Mouse (Mus musculus) mouse trophoblast stem cell (cell line): ENCODE data around the gene Slc35c1.

Experiments
- in situ Hi-C, 2 experiments: fragments of 300-500 bp; cut with MseI, MboI; formaldehyde crosslinking; loops; 2 replicates in 1 of 2; 3 replicates in 1 of 2; pipeline ENCODE4 v1.15.1; 2025

Gene Slc35c1

GRCm38 (mm10) chr2:92477672-92478312, 17.5 kb upstream of the Slc35c1 start:
- in situ Hi-C loops: loop anchor here in 1 of 2 experiments (25.0 kb wide), 1 partner anchor 360 kb away; no protein-coding TSS in a partner anchor

- in situ Hi-C loops: loop anchor here in 1 of 2 experiments (25.0 kb wide), 1 partner anchor 361 kb away; no protein-coding TSS in a partner anchor
Measured at GRCm38 (mm10) chr2:92476580-92476979, 16.2 kb upstream of the Slc35c1 start.

GRCm38 (mm10) chr2:92475711-92476110, 15.4 kb upstream of the Slc35c1 start:
- in situ Hi-C loops: loop anchor here in 1 of 2 experiments (25.0 kb wide), 1 partner anchor 362 kb away; no protein-coding TSS in a partner anchor

DNA sequence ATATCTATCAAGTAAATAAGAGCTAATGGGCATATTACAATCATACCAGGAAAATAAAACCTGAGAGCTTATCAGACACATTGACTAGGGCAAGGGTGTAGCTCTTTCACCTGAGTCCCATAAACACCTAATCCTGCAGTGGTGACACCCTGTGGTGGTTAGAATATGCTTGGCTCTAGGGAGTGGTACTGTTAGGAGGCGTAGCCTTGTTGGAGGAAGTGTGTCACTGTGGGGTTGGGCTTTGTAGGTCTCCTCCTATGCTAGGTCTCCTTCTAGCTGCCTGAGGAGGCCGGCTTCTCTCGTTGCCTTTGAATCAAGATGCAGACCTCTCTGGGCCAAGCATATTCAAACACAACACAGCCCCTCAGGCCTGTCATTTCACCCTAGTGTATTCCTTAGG, 14.6 kb upstream of the Slc35c1 start:
- in situ Hi-C loops: loop anchor here in 1 of 2 experiments (25.0 kb wide), 1 partner anchor 362 kb away; no protein-coding TSS in a partner anchor

DNA sequence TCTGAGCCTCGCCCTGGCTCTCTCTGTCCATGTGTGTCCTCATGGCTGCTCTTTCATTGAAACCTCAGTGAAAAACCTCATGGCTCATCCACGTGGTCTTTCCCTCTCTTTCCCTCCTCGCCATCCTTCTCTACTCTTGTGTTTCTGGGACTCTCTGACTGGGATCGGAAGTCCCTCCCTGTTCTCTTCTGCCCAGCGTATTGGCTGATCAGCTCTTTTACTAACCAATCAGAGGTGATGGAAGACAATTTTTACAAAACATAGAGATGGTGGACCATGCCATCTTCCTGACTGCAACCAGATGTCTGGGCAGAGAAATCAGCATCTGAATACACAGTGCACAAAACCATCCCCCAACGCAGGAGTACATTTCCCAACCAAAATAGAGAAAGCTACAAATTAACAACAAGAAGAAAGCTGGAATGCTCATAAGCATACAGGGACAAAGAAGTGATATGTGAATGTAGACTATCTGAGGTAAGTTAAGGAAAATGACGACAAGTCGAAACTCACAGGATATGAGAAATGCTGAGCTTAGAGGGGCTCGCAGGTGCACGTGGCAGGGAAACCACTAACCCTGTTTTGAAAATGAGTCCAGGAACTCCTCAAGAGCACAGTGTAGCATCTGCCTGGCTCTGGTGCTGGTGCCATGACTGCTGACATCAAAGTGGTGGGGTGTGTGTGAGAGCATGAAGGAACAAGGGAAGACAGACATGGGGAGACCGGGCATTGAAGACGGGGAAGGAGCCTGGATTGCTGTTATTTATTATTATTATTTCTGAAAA, 11.7 kb upstream of the Slc35c1 start:
- in situ Hi-C loops: no loop called here

GRCm38 (mm10) chr2:92464690-92465089, 4.4 kb upstream of the Slc35c1 start:
- in situ Hi-C loops: no loop called here

DNA sequence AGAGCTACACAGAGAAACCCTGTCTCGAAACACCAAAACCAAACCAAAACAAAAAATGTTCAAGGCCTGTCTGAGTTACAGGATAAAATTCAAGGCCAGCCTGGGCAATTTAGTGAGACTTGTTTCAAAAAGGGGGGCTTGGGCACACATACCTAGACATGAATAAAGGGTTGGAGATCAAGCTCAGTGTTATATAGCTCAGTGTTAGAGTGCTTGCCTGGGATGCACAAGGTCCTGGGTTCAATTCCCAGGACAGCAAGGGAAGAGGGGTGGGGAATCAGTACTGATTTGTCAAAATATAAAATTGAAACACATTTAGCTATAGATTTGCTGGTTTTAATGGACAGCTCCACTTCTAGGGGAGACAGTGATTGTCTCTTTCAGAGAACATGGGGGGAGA, 877 bp upstream of the Slc35c1 start:
- in situ Hi-C loops: no loop called here

DNA sequence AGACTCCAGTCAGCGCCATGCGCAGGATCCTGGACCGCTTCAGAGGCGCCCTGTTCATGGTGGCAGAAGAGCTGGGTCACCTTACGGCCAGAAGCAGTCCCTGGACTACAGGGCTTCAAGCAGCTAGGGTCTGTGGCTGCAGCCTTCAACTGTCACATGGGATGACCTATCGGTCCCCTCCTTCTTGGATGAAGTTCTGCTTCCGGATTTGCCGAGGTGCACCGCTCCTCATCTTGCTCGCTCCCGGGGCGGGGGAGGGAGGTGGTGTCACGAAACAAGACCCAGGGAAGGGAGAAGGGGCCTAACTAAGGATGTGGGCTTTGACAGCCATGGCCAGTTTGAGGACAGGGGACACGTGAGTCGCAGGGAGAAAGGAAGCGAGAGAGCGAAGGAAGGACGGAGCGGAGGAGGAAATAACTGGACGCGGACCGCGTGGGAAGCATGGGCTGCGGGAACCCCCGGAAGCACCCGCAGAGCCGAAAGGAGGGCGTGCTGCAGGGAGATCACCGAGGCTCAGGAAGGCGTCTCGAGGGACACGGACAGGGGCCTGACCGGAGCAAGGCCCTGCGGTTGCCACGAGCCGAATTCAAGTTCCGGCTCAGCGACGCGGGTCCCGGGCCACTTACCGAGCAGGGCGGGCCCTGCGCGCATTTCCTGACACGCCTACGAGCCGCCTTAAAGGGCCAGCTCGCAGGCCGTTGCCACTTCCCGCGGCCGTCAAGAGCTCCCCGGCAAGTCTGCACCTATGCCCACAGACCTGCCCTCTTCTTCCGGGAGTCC, 1.0 kb downstream of the Slc35c1 start:
- in situ Hi-C loops: no loop called here

GRCm38 (mm10) chr2:92458481-92458880, 1.9 kb downstream of the Slc35c1 start:
- in situ Hi-C loops: no loop called here

DNA sequence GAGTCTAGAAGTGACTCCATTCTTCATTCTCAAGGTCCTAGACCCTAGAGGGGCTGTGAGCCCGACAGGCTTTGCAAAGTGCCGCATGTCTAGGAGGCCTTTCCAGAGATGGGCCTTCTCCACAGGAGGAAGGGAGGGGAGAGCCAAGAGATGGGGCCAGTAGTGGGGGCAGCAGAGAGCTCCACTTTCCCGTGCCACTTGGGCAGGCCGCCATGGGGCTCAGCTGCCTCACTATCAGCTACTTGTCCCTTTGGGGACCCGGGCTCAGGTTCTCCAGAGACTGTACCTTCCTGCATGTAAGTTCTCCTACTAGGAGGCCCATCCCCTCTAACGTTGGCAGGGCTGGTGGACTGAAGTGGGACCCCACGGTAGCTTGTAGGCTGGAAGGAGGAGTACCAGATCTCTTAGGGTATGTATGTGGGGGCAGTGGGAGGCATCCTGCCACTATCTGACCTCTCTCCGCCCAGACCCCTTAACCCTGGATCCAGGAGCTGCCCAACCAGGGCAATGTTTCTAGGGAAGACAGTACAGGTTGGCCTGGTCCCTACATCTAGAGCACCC, 3.3 kb downstream of the Slc35c1 start:
- in situ Hi-C loops: no loop called here

DNA sequence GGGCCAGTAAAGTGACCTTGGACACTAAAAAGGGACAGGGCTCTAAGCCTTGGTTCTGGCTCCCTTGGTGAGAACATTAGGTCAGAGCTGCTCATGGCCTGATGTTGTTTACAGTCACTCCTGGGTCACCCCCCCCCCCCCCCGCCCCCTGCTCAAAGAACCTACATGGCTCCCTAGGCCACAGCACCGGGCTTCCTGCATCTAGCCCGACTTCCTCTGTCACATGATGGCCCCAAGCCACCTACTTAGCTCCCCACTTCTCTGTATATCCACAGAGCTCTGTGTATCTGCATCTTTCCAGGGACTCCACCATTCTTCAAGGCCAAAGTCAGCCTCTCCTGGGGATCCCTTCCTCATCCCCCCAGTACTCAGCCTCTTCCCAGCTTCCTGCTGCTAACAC, 4.6 kb downstream of the Slc35c1 start:
- in situ Hi-C loops: no loop called here

DNA sequence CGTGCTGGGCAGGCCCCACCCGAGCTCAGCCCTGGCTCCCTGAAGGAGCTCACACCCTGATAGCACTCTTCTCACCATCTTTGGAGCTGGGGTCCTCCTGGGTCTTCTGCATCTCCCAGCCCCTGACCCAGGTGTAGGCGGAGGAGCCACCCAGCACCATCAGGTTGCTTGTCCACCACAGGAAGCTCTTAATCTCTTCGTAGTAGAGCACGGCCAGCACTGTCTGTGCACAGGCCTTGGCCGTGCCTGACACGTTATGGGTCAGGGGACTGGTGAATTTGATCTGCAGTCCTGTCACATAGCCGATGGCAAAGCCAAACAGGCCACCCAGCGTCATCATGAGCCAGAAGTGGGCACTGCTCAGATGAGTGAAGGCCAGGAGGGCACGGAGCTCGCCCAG, 6.2 kb downstream of the Slc35c1 start:
- in situ Hi-C loops: no loop called here

- in situ Hi-C loops: no loop called here
Measured at GRCm38 (mm10) chr2:92451126-92451525, 9.2 kb downstream of the Slc35c1 start.

DNA sequence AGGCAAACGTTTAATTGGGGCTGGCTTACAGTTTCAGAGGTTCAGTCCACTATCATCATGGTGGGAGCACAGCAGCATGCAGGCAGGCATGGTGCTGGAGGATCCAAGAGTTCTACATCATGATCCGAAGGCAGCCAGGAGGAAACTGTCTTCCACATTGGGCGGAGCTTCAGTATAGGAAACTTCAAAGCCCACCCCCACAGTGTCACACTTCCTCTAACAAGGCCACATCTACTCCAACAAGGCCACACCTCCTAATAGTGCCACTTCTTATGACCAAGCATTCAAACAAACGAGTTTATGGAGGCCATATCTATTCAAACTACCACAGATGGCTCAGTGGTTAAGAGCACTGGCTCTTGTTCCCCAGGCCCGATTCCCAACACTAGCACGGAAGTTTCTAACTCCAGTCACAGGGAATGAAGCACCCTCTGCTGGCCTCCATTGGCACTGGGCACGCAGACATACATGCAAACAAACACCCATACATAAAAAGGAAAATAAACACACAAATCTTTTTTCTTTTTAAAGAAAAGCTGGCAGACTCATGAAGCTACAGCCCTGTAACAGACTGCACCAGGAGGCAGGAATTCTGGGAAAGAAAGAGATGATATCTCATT, 13.1 kb downstream of the Slc35c1 start:
- in situ Hi-C loops: no loop called here

DNA sequence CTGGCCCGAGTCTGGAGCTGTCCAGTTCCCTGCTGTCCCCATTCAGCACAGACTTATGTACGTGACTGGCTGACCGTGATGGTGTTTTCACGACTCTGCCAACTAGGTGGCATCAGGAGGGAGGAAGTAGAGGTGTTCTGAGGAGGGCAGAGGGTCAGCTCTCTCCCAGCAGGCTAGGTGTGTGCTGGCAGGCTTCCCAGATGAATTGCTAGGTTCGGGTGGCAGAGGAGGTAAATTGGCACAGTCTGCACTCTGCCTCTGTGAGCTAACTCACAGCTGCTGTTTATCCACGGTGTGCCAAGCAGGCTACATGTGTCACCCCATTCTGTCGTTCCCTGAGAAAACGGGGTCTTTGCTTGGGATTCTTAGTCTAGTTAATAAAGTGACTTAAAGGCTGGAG, 13.7 kb downstream of the Slc35c1 start:
- in situ Hi-C loops: no loop called here

DNA sequence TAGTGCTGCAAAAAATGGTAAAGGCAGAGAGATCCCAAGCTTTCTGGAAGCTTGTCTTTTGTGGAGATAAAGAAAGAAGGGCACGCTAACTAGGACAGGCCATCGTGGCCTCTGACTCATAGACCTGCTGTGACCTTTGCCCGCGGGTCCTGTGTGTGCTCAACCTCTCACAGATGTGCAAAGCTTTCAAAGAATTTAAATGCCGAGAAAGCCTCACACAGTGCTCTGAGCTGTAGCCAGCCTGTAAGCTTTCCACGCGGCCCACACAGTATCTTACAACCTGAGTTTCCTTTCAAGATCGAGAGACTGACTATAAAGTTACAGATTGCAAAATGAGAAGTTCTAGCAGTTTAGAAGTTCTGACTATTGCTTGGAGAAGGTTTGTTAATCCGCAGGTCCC, 14.4 kb downstream of the Slc35c1 start:
- in situ Hi-C loops: no loop called here

DNA sequence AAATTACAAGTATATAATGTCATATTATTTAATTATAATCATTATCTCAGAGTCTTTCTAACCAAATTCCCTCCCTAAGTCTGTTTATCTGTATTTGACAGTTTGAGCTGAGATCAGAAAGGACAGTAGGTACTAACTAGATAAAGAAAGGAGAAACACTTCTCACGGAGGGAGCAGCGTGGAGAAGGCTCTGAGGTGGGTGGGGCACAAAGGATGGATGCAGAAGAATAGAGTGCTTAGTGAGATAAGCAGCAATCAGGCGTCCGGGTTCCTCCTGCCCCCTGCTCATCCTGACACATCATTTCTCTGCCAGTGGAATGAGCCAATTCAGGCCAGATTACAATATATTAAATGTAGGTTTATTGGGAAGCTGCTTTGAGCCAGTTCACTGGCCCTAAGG, 16.0 kb downstream of the Slc35c1 start:
- in situ Hi-C loops: no loop called here

- in situ Hi-C loops: no loop called here
Measured at GRCm38 (mm10) chr2:92443313-92443712, 17.0 kb downstream of the Slc35c1 start.

- in situ Hi-C loops: no loop called here
Measured at GRCm38 (mm10) chr2:92442419-92443001, 17.8 kb downstream of the Slc35c1 start.

GRCm38 (mm10) chr2:92440432-92440831, 19.9 kb downstream of the Slc35c1 start:
- in situ Hi-C loops: no loop called here

GRCm38 (mm10) chr2:92438567-92438966, 21.8 kb downstream of the Slc35c1 start:
- in situ Hi-C loops: no loop called here
